Mouse (Mus musculus): ENCODE results near the gene Gm2115. TPM values are rescaled to one million over a fixed set of nuclear protein-coding genes. Genes with fewer than 3 reads are reported as not detected.

The Gm2115 gene
- polyA plus RNA-seq, 1 experiment from 2014 or later: 0.98 TPM

DNA sequence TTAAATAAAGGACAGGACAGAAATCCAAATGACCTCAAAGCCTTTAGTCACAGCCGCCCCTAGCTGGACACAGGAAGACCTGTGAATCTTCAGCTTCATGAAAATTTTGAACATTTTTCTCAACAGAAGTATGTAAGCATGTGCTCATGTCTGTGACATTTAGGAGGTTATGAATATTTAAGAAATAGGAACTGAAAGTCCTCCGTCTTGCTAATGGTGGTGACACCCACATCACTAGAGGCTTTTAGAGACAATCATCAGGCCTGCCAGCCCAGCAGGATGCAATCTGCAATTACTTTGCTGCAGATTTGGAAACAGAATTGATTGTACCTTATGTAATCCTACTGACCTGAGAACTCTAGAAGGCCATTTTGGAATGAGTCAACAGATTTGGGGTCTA, 22.7 kb downstream of the Gm2115 start:
- H3K4me2 ChIP-seq: no peak overlapping the region
- H3K9me3 ChIP-seq: no peaks in the 10 kb centered on the region
- H3K27ac ChIP-seq (replicated peaks): no peak overlapping the region
- no peak overlapping the region for H3K4me3 ChIP-seq
- peaks cover 11% of the 10 kb centered on the region; the same call in 1 of the 2 replicates for H3K4me1 ChIP-seq (replicated peaks)
- H3K27me3 ChIP-seq: no peaks in the 10 kb centered on the region
- H3K9ac ChIP-seq: no peak overlapping the region
- WGBS: 86% methylated on average over 2 of the region's 2 CpGs
- no peak for ATAC-seq (ENCODE audit: low read depth)
- no peaks in the 10 kb centered on the region for H3K36me3 ChIP-seq

DNA sequence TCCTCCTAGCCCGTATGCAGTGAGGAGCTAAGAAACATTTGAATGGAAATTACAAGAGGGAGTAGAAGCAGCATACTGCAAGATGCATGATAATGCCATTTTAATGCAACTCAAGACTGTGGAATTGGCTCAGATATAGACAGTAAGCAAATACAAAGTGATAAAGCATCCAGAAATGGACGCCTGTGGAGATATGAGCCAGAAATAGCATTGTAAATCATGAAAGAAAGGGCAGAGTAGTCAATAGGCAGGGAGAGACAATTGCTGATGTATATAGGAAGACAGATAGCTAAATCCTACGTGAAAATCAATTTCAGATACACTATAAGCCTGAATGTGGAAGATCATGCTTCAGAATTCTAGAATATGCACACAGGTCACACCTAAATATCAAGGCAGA, 26.5 kb downstream of the Gm2115 start:
- Histone ChIP-seq H3K9ac (no peak overlapping the region), H3K4me2 (no peak overlapping the region), H3K4me1 (replicated peaks) (peaks cover 6% of the 10 kb centered on the region; the same call in 1 of the 2 replicates), H3K9me3 (no peaks in the 10 kb centered on the region), H3K27me3 (no peaks in the 10 kb centered on the region), H3K27ac (replicated peaks) (no peak overlapping the region), H3K36me3 (no peaks in the 10 kb centered on the region), H3K4me3 (no peak overlapping the region)
- WGBS: 58% methylated on average over 3 of the region's 3 CpGs
- peak; percentile 61 for ATAC-seq (ENCODE audit: low read depth)

DNA sequence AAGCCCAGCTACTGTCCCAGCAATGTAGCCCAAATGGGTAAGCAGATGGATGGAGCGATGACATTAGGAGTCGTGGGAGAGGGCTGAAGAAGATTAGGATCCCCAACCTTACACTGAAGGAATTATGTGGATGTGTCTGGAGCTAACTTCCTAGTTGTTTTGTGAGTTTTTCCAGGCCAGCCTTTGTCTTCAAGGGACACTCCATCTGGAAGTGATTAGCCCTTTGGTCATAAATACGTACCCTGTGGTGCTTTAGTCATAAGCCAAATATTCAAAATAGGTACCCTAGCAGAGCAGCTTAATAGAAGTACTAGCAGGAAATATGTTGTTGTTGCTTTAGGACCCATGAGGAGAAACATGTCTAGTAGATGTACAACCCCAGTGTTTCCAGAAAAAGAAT, 28.6 kb downstream of the Gm2115 start:
- no peak overlapping the region for H3K4me3 ChIP-seq
- no peaks in the 10 kb centered on the region for H3K36me3 ChIP-seq
- WGBS: 77% methylated on average over 3 of the region's 3 CpGs
- no peaks in the 10 kb centered on the region for H3K27me3 ChIP-seq
- no peaks in the 10 kb centered on the region for H3K9me3 ChIP-seq
- no peak for ATAC-seq (ENCODE audit: low read depth)
- H3K27ac ChIP-seq (replicated peaks): no peak overlapping the region
- H3K4me1 ChIP-seq (replicated peaks): peaks cover 6% of the 10 kb centered on the region; the same call in 1 of the 2 replicates
- no peak overlapping the region for H3K9ac ChIP-seq
- no peak overlapping the region for H3K4me2 ChIP-seq

DNA sequence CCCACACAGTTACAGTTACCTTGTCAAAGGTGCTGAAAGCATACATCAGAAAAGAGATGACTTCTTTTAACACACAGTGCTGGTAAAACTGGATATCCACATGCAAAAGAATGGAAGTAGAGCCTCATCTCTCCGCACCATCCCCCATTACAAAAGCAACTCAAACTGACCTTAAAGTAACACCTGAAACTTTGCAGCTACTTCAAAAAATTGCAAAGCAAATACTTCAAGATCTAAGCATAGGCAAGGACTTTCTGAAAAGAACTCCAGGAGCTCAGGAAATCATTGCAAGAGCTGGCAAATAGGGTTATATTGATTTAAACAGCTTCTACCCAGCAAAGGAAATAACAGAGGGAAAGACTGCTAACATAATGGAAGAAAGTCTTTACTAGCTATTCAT, 31.7 kb downstream of the Gm2115 start:
- Histone ChIP-seq H3K4me1 (replicated peaks) (no peaks in the 10 kb centered on the region), H3K4me2 (no peak overlapping the region), H3K9me3 (no peaks in the 10 kb centered on the region), H3K36me3 (no peaks in the 10 kb centered on the region), H3K4me3 (no peak overlapping the region), H3K27ac (replicated peaks) (no peak overlapping the region), H3K27me3 (no peaks in the 10 kb centered on the region), H3K9ac (no peak overlapping the region)
- ATAC-seq (ENCODE audit: low read depth): no peak
- WGBS: 98% methylated on average over 1 of the region's 1 CpGs

DNA sequence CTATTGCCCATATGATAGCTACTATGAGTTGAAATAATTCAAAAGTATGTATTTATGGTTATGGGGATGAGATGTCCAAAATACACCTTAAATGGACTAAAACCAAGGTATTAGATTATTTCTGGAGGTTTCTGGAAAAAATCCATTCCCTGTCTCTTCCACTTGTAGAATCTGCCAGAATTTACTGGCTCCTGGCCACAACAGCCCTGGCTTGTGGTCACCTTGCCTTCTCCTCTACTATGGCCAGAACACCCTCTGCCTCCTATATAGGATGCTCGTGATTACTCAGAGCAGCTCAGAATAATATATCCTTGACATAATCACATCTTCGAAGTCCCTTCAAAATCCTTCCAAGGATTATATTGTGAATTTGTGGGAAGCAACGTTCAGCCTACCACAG, 35.5 kb downstream of the Gm2115 start:
- Histone ChIP-seq H3K27me3 (no peaks in the 10 kb centered on the region), H3K27ac (replicated peaks) (no peak overlapping the region), H3K9me3 (no peaks in the 10 kb centered on the region), H3K4me2 (no peak overlapping the region), H3K36me3 (no peaks in the 10 kb centered on the region), H3K4me1 (replicated peaks) (no peaks in the 10 kb centered on the region), H3K9ac (no peak overlapping the region), H3K4me3 (no peak overlapping the region)
- ATAC-seq (ENCODE audit: low read depth): no peak
- 90% methylated on average over 3 of the region's 3 CpGs for WGBS

DNA sequence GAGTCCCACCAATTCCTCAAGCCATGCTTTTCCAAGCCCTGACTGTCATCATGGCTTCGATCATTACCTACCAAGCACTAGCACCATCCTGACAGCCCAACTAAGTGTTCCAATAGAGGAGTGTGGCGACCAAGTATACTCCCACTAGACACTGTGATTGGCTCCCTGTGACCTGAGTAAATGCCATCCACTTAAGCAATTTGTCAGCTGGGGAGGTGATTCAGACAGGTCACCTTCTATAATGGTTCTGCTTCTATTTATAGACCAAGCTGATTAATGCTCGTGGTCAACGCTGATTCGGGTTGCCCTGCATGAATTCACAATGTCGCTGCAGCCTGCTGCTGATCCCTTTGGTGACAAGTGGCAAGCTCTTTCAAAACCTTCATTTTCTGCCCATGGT, 37.4 kb downstream of the Gm2115 start:
- no peaks in the 10 kb centered on the region for H3K27me3 ChIP-seq
- H3K4me2 ChIP-seq: no peak overlapping the region
- H3K9me3 ChIP-seq: no peaks in the 10 kb centered on the region
- H3K36me3 ChIP-seq: no peaks in the 10 kb centered on the region
- H3K27ac ChIP-seq (replicated peaks): no peak overlapping the region
- no peak overlapping the region for H3K9ac ChIP-seq
- WGBS: 77% methylated on average over 6 of the region's 6 CpGs
- ATAC-seq (ENCODE audit: low read depth): no peak
- H3K4me3 ChIP-seq: no peak overlapping the region
- no peaks in the 10 kb centered on the region for H3K4me1 ChIP-seq (replicated peaks)

DNA sequence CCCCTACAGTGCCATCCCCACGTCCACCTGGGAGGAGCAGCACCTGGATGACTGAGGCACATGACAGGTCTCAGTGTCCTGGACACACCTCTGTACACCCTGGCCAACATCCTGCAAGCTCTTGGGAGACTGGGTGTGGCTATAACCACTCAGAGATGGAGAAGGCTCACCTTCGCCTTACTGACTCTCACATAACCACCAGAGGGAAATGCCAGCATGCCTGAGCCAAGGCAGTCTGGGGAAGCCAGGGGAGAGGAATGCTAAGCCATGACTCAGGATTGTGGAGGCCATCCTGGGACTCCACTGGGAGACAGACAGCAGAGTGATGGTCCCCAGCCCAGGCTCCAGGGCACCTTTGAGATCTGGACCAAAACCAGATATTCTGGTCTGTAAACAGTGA, 48.3 kb downstream of the Gm2115 start:
- Histone ChIP-seq H3K4me3 (no peak overlapping the region), H3K4me1 (replicated peaks) (no peaks in the 10 kb centered on the region), H3K27me3 (no peaks in the 10 kb centered on the region), H3K27ac (replicated peaks) (no peak overlapping the region), H3K36me3 (no peaks in the 10 kb centered on the region), H3K9me3 (no peaks in the 10 kb centered on the region), H3K9ac (no peak overlapping the region), H3K4me2 (no peak overlapping the region)
- WGBS: 89% methylated on average over 2 of the region's 2 CpGs
- no peak for ATAC-seq (ENCODE audit: low read depth)

DNA sequence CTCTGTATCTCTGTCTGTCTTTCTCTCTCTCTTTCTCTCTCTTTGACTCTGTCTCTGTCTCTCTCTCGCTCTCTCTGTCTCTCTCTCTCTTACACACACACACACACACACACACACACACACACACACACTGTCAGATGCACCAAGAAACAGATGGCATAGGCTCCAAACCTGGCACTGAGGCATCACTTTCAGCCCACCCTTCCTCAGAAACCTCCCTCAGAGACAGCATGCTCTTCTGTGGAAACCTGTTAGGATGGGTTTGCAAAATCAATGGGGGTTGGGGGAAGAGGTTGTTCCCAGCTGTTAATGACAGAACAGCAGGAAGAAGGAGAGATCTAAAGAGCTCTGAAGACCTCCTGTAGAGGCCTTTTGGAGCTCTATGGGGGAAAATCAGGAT, 50.1 kb downstream of the Gm2115 start:
- H3K27ac ChIP-seq (replicated peaks): no peak overlapping the region
- no peaks in the 10 kb centered on the region for H3K9me3 ChIP-seq
- no peak overlapping the region for H3K4me3 ChIP-seq
- no peak overlapping the region for H3K9ac ChIP-seq
- no peak for ATAC-seq (ENCODE audit: low read depth)
- no peaks in the 10 kb centered on the region for H3K4me1 ChIP-seq (replicated peaks)
- WGBS: 75% methylated on average over 1 of the region's 1 CpGs
- no peaks in the 10 kb centered on the region for H3K36me3 ChIP-seq
- no peaks in the 10 kb centered on the region for H3K27me3 ChIP-seq
- no peak overlapping the region for H3K4me2 ChIP-seq

DNA sequence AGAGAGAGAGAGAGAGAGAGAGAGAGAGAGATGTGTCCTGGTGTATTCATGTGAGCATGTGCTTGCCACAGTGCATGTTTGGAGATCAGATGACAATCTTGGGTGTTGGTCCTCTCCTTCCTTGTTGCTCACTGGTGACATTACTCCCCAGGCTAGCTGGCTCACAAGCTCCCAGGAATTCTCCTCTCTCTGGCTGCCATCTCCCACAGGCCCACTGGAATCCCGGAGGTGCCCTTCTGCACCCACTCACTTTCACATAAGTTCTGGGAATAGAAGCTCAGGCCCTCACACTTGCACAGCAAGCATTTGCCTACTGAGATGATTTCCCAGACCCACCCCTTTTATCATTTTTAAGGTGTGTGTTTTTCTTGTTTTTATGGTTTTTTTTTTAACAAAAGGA, 51.0 kb downstream of the Gm2115 start:
- H3K36me3 ChIP-seq: no peaks in the 10 kb centered on the region
- 94% methylated on average over 1 of the region's 1 CpGs for WGBS
- H3K4me3 ChIP-seq: no peak overlapping the region
- no peak overlapping the region for H3K27ac ChIP-seq (replicated peaks)
- H3K9ac ChIP-seq: no peak overlapping the region
- no peak overlapping the region for H3K4me2 ChIP-seq
- no peaks in the 10 kb centered on the region for H3K9me3 ChIP-seq
- H3K27me3 ChIP-seq: no peaks in the 10 kb centered on the region
- no peak for ATAC-seq (ENCODE audit: low read depth)
- no peaks in the 10 kb centered on the region for H3K4me1 ChIP-seq (replicated peaks)

DNA sequence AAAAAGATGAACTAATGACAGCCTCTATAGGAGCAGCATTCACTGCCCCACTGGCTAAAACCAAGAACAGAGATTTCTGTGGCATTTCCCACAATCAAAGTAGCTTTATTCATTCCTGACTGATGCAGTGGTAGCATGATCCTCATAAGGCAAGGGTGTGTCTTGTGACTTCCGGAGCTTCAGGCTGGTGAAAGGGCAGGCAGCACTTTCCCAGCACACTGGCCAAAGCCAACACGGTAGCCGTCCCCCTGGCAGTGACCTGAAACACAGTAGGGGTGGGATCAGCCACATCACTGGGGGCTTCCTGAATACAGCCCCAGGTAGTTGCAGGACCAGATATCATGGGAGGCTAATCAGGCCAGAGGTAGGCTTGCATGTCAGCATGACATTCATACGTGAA, 56.3 kb downstream of the Gm2115 start:
- Histone ChIP-seq H3K27me3 (no peaks in the 10 kb centered on the region), H3K27ac (replicated peaks) (no peak overlapping the region), H3K36me3 (no peaks in the 10 kb centered on the region), H3K4me1 (replicated peaks) (no peaks in the 10 kb centered on the region; the same call in 1 of the 2 replicates), H3K4me3 (no peak overlapping the region), H3K4me2 (no peak overlapping the region), H3K9ac (no peak overlapping the region), H3K9me3 (no peaks in the 10 kb centered on the region)
- no peak for ATAC-seq (ENCODE audit: low read depth)
- WGBS: 91% methylated on average over 4 of the region's 4 CpGs

DNA sequence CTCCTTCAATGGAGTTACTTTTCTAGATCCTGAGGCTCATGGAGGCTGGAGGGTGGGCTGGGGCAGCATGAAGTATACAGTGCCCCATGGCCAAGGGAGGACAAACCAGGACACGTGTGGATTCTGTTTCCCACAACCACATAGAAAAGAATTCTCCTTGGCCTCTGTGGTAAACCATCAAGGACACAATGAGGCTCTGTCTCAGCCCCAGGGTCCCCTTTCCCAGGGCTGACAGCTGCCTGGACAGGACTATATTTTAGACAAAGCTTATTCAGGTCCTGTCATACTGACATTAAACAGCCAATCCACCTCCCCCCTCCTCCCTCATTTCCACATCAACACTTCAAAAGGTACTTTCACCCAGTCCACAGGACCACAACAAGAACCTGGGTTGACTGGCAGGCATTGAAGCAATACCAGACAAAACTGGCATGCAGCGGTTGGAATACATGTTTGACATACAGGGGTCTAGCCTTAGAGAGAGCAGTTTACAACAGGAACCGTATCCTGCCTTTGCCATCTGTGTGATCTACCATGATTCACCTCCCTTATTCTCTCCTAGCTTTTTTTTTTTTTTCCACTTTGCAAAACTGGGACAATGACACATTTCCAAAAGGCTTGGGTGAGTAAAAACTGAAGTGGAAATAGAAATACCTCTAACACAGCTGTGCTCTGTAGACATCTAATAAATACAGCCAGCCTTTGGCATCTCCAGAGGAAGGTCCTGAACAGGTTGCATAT, 57.8 kb downstream of the Gm2115 start:
- no peaks in the 10 kb centered on the region; the same call in 1 of the 2 replicates for H3K4me1 ChIP-seq (replicated peaks)
- no peak overlapping the region for H3K4me3 ChIP-seq
- no peaks in the 10 kb centered on the region for H3K27me3 ChIP-seq
- no peak overlapping the region for H3K4me2 ChIP-seq
- no peak overlapping the region for H3K9ac ChIP-seq
- no peaks in the 10 kb centered on the region for H3K36me3 ChIP-seq
- no peak for ATAC-seq (ENCODE audit: low read depth)
- 49% methylated on average over 3 of the region's 3 CpGs for WGBS
- H3K27ac ChIP-seq (replicated peaks): no peak overlapping the region
- H3K9me3 ChIP-seq: no peaks in the 10 kb centered on the region

DNA sequence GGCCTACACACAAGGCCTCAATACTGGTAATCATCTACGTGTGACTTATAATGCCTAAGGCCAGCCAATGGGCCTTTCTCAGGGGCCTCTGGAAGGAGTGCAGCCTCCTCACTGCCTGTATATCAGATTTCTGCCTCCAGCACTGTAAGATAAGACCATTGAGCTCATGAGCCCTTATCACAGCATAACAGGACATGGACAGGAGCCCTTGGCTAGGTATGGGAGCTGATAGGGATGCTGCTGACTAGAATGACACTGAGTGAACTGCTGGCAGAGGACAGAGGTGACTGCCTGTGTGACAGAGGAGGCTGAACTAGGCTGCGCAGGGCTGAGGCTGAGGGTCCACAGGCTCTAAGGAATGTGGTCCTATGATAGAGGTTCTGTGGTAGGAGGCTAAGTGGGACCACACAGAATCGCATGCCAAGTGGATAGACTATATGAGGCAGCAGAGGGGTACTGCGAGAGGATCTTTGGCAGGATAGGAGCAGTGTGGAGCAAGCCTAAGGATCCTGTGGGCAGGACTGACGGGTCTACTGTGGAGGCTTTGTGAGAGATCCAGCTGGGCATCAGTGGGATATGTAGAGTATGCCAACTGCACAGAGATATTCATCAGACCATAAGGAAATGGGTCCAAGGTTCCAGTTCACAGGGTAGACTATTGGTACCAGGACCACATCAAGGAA, 58.5 kb downstream of the Gm2115 start:
- Histone ChIP-seq H3K36me3 (no peaks in the 10 kb centered on the region), H3K27ac (replicated peaks) (no peak overlapping the region), H3K4me3 (no peak overlapping the region), H3K4me1 (replicated peaks) (no peaks in the 10 kb centered on the region; the same call in 1 of the 2 replicates), H3K4me2 (no peak overlapping the region), H3K9me3 (no peaks in the 10 kb centered on the region), H3K9ac (no peak overlapping the region), H3K27me3 (no peaks in the 10 kb centered on the region)
- WGBS: 92% methylated on average over 5 of the region's 5 CpGs
- no peak for ATAC-seq (ENCODE audit: low read depth)

DNA sequence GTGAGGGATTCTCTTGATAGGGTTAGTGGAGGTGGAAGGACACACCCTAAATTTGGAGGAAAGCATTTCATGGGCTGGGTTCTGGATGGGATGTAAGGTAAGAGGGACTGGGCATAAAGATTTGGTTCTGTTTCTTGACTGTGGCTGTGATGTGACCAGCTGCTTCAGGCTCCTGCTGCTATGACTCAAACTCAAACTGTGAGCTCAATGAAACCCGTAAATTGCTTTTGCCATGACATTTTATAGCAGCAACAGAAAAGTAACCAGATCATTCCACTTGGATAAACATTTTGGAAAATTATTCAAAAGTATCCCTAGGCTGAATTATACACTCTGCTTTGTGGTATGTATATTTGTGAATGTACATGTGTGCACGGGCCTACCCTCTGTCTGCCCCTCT, 61.9 kb downstream of the Gm2115 start:
- no peak overlapping the region for H3K4me2 ChIP-seq
- H3K27me3 ChIP-seq: no peaks in the 10 kb centered on the region
- no peak for ATAC-seq (ENCODE audit: low read depth)
- H3K27ac ChIP-seq (replicated peaks): no peak overlapping the region
- no peak overlapping the region for H3K4me3 ChIP-seq
- H3K4me1 ChIP-seq (replicated peaks): peaks cover 3% of the 10 kb centered on the region; the same call in 1 of the 2 replicates
- 88% methylated on average over 2 of the region's 2 CpGs for WGBS
- H3K36me3 ChIP-seq: no peaks in the 10 kb centered on the region
- no peaks in the 10 kb centered on the region for H3K9me3 ChIP-seq
- no peak overlapping the region for H3K9ac ChIP-seq

Measured in neural tube, embryonic 13.5 days (tissue).